Mouse (Mus musculus): ENCODE measurements at regions not wholly inside any gene's neighbourhood (a gene's known extent, or its start where the extent isn't known, plus 50 kb on each side); places are given as distances from the start of the nearest gene placed in this dataset.

GRCm38 (mm10) chr2:72541246-72541645, 65.3 kb downstream of the Cdca7 start:
- no peaks in the 10 kb centered on the region for H3K27me3 ChIP-seq (ENCODE audit: control insufficient read depth, insufficient read depth, low read length)
- H3K4me1 ChIP-seq (ENCODE audit: control insufficient read depth, insufficient read depth, low read length): no peaks in the 10 kb centered on the region; the same call in 1 of the 2 replicates
- H3K27ac ChIP-seq: no peak overlapping the region
- no peaks in the 10 kb centered on the region for H3K36me3 ChIP-seq (ENCODE audit: control insufficient read depth, insufficient read depth, low read length)
- intact Hi-C loops (cut with DNase I): no loop called here
- no peak overlapping the region for H3K4me3 ChIP-seq
- no peaks in the 10 kb centered on the region for H3K79me2 ChIP-seq (replicated peaks; ENCODE audit: control insufficient read depth, insufficient read depth, low read length)
- 47% methylated on average over 5 of the region's 5 CpGs for WGBS
- peak; percentile 39 to 59 for DNase-seq
- no peak overlapping the region for H3K9ac ChIP-seq (ENCODE audit: low read depth, low read length)
- TF ChIP-seq POLR2A (IDR thresholded peaks at IDR 0.05; ENCODE audit: insufficient read depth, low read depth, low read length): no peak
- TF ChIP-seq EP300 (IDR thresholded peaks at IDR 0.05; ENCODE audit: insufficient read depth, low read depth, low read length): peak; percentile 49; the same call in 1 of the 2 replicates
- TF ChIP-seq CTCF (IDR thresholded peaks at IDR 0.05): no peak

GRCm38 (mm10) chr2:72545453-72545852, 69.5 kb downstream of the Cdca7 start:
- Histone ChIP-seq H3K79me2 (replicated peaks; ENCODE audit: control insufficient read depth, insufficient read depth, low read length) (no peaks in the 10 kb centered on the region), H3K36me3 (ENCODE audit: control insufficient read depth, insufficient read depth, low read length) (no peaks in the 10 kb centered on the region), H3K27ac (no peak overlapping the region), H3K27me3 (ENCODE audit: control insufficient read depth, insufficient read depth, low read length) (no peaks in the 10 kb centered on the region), H3K4me3 (no peak overlapping the region), H3K4me1 (ENCODE audit: control insufficient read depth, insufficient read depth, low read length) (no peaks in the 10 kb centered on the region; the same call in 1 of the 2 replicates), H3K9ac (ENCODE audit: low read depth, low read length) (no peak overlapping the region)
- DNase-seq: no peak
- TF ChIP-seq EP300 (IDR thresholded peaks at IDR 0.05; ENCODE audit: insufficient read depth, low read depth, low read length): no peak
- TF ChIP-seq POLR2A (IDR thresholded peaks at IDR 0.05; ENCODE audit: insufficient read depth, low read depth, low read length): no peak
- TF ChIP-seq CTCF (IDR thresholded peaks at IDR 0.05): no peak
- intact Hi-C loops (cut with DNase I): no loop called here
- WGBS: 96% methylated on average over 1 of the region's 1 CpGs

- Histone ChIP-seq H3K9ac (ENCODE audit: low read depth, low read length) (no peak overlapping the region), H3K79me2 (replicated peaks; ENCODE audit: control insufficient read depth, insufficient read depth, low read length) (no peaks in the 10 kb centered on the region), H3K27me3 (ENCODE audit: control insufficient read depth, insufficient read depth, low read length) (no peaks in the 10 kb centered on the region), H3K4me3 (no peak overlapping the region), H3K4me1 (ENCODE audit: control insufficient read depth, insufficient read depth, low read length) (no peaks in the 10 kb centered on the region), H3K27ac (no peak overlapping the region), H3K36me3 (ENCODE audit: control insufficient read depth, insufficient read depth, low read length) (no peaks in the 10 kb centered on the region)
- intact Hi-C loops (cut with DNase I): no loop called here
- no peak for TF ChIP-seq EP300 (IDR thresholded peaks at IDR 0.05; ENCODE audit: insufficient read depth, low read depth, low read length)
- no peak for TF ChIP-seq POLR2A (IDR thresholded peaks at IDR 0.05; ENCODE audit: insufficient read depth, low read depth, low read length)
- TF ChIP-seq CTCF (IDR thresholded peaks at IDR 0.05): no peak
- 44% methylated on average over 5 of the region's 5 CpGs for WGBS
- no peak for DNase-seq
These were observed 70.5 kb downstream of the Cdca7 start for GRCm38 (mm10) chr2:72546476-72546875.

GRCm38 (mm10) chr2:72546963-72547362, 71.0 kb downstream of the Cdca7 start:
- no peak for DNase-seq
- no peak for TF ChIP-seq POLR2A (IDR thresholded peaks at IDR 0.05; ENCODE audit: insufficient read depth, low read depth, low read length)
- TF ChIP-seq CTCF (IDR thresholded peaks at IDR 0.05): no peak
- TF ChIP-seq EP300 (IDR thresholded peaks at IDR 0.05; ENCODE audit: insufficient read depth, low read depth, low read length): no peak
- 31% methylated on average over 4 of the region's 4 CpGs for WGBS
- intact Hi-C loops (cut with DNase I): no loop called here
- Histone ChIP-seq H3K79me2 (replicated peaks; ENCODE audit: control insufficient read depth, insufficient read depth, low read length) (no peaks in the 10 kb centered on the region), H3K27ac (no peak overlapping the region), H3K36me3 (ENCODE audit: control insufficient read depth, insufficient read depth, low read length) (no peaks in the 10 kb centered on the region), H3K4me3 (no peak overlapping the region), H3K4me1 (ENCODE audit: control insufficient read depth, insufficient read depth, low read length) (no peaks in the 10 kb centered on the region), H3K9ac (ENCODE audit: low read depth, low read length) (no peak overlapping the region), H3K27me3 (ENCODE audit: control insufficient read depth, insufficient read depth, low read length) (no peaks in the 10 kb centered on the region)

GRCm38 (mm10) chr2:72551268-72551667, 75.3 kb downstream of the Cdca7 start:
- Histone ChIP-seq H3K36me3 (ENCODE audit: control insufficient read depth, insufficient read depth, low read length) (no peaks in the 10 kb centered on the region), H3K4me3 (no peak overlapping the region), H3K4me1 (ENCODE audit: control insufficient read depth, insufficient read depth, low read length) (peaks cover 3% of the 10 kb centered on the region; the same call in 1 of the 2 replicates), H3K27me3 (ENCODE audit: control insufficient read depth, insufficient read depth, low read length) (no peaks in the 10 kb centered on the region), H3K79me2 (replicated peaks; ENCODE audit: control insufficient read depth, insufficient read depth, low read length) (no peaks in the 10 kb centered on the region), H3K27ac (no peak overlapping the region), H3K9ac (ENCODE audit: low read depth, low read length) (no peak overlapping the region)
- intact Hi-C loops (cut with DNase I): loop anchor here (10.0 kb wide), 1 partner anchor 64 kb away; no protein-coding TSS in a partner anchor
- WGBS: 63% methylated on average over 4 of the region's 4 CpGs
- no peak for DNase-seq
- TF ChIP-seq EP300 (IDR thresholded peaks at IDR 0.05; ENCODE audit: insufficient read depth, low read depth, low read length): no peak
- TF ChIP-seq POLR2A (IDR thresholded peaks at IDR 0.05; ENCODE audit: insufficient read depth, low read depth, low read length): no peak
- TF ChIP-seq CTCF (IDR thresholded peaks at IDR 0.05): no peak

- peak overlapping the region; percentile 48; the same call in 1 of the 2 replicates for H3K27ac ChIP-seq
- H3K27me3 ChIP-seq (ENCODE audit: control insufficient read depth, insufficient read depth, low read length): no peaks in the 10 kb centered on the region
- H3K79me2 ChIP-seq (replicated peaks; ENCODE audit: control insufficient read depth, insufficient read depth, low read length): no peaks in the 10 kb centered on the region
- DNase-seq: peak; percentile 42 to 72
- H3K4me1 ChIP-seq (ENCODE audit: control insufficient read depth, insufficient read depth, low read length): peaks cover 3% of the 10 kb centered on the region; the same call in 1 of the 2 replicates
- no peak for TF ChIP-seq POLR2A (IDR thresholded peaks at IDR 0.05; ENCODE audit: insufficient read depth, low read depth, low read length)
- TF ChIP-seq CTCF (IDR thresholded peaks at IDR 0.05): no peak
- TF ChIP-seq EP300 (IDR thresholded peaks at IDR 0.05; ENCODE audit: insufficient read depth, low read depth, low read length): no peak
- no peak overlapping the region for H3K9ac ChIP-seq (ENCODE audit: low read depth, low read length)
- 41% methylated on average over 5 of the region's 5 CpGs for whole genome bisulfite sequencing
- intact Hi-C loops (cut with DNase I): loop anchor here (5.0 to 10.0 kb wide), 2 partner anchors 60 to 118 kb away; no protein-coding TSS in a partner anchor
- H3K36me3 ChIP-seq (ENCODE audit: control insufficient read depth, insufficient read depth, low read length): no peaks in the 10 kb centered on the region
- H3K4me3 ChIP-seq: no peak overlapping the region
These were observed 78.6 kb downstream of the Cdca7 start for GRCm38 (mm10) chr2:72554603-72555002.
